Mouse (Mus musculus): Measurements from ENCODE around the gene Tsku. TPM values are rescaled to one million over a fixed set of nuclear protein-coding genes. Genes with fewer than 3 reads are reported as not detected.

Gene Tsku
- polyA plus RNA-seq, 1 experiment from 2014 or later: 1.9 TPM

GRCm38 (mm10) chr7:98351523-98351922 lies 9.6 kb downstream of the Tsku start:
- no peaks in the 10 kb centered on the region for H3K9me3 ChIP-seq (replicated peaks; ENCODE audit: control insufficient read depth, low read length)
- no peak overlapping the region for H3K4me3 ChIP-seq (ENCODE audit: low read depth, low read length)
- no peaks in the 10 kb centered on the region; the same call in 1 of the 2 replicates for H3K36me3 ChIP-seq (ENCODE audit: control insufficient read depth, insufficient read depth)
- no peak for ATAC-seq (ENCODE audit: low read depth)
- no peak overlapping the region for H3K27ac ChIP-seq (ENCODE audit: low read length)
- H3K9ac ChIP-seq (ENCODE audit: low read depth, low read length): no peak overlapping the region
- peaks cover 8% of the 10 kb centered on the region for H3K4me1 ChIP-seq (ENCODE audit: control insufficient read depth, low read depth, low read length)
- no peaks in the 10 kb centered on the region for H3K27me3 ChIP-seq (ENCODE audit: control insufficient read depth, insufficient read depth, low read depth, low read length)
- WGBS (ENCODE audit: insufficient replicate concordance): 70% methylated on average over 3 of the region's 3 CpGs
- no peak overlapping the region for H3K4me2 ChIP-seq (ENCODE audit: low read depth, low read length)

- Histone ChIP-seq H3K27ac (ENCODE audit: low read length) (no peak overlapping the region), H3K4me1 (ENCODE audit: control insufficient read depth, low read depth, low read length) (peaks cover 4% of the 10 kb centered on the region), H3K4me3 (ENCODE audit: low read depth, low read length) (no peak overlapping the region), H3K4me2 (ENCODE audit: low read depth, low read length) (no peak overlapping the region), H3K27me3 (ENCODE audit: control insufficient read depth, insufficient read depth, low read depth, low read length) (peaks cover 8% of the 10 kb centered on the region), H3K9me3 (replicated peaks; ENCODE audit: control insufficient read depth, low read length) (no peaks in the 10 kb centered on the region), H3K9ac (ENCODE audit: low read depth, low read length) (no peak overlapping the region), H3K36me3 (ENCODE audit: control insufficient read depth, insufficient read depth) (no peaks in the 10 kb centered on the region; the same call in 1 of the 2 replicates)
- ATAC-seq (ENCODE audit: low read depth): no peak
- 69% methylated on average over 6 of the region's 6 CpGs for WGBS (ENCODE audit: insufficient replicate concordance)
Observed at GRCm38 (mm10) chr7:98349821-98350220, 11.3 kb downstream of the Tsku start.

DNA sequence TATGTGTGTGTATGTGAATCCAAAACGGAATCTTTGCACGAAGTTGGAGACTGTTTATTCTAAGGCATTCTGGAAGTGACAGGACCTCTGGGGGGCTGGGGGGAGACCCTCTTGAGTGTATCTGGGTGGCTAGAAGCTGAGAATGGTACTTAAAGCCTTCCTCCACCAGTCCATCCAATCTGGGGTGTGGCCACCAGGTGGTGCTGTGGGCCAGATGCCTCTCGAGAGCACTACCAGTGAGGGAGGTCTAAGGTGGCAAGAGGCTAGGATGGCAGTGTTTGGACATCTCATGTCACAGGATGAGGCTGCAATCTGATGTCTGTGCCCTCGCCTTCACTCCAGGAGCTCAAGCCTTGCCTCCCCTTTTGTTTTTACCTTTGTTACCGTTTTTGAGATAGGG lies 12.0 kb downstream of the Tsku start:
- Histone ChIP-seq H3K4me3 (ENCODE audit: low read depth, low read length) (no peak overlapping the region), H3K9me3 (replicated peaks; ENCODE audit: control insufficient read depth, low read length) (no peaks in the 10 kb centered on the region), H3K36me3 (ENCODE audit: control insufficient read depth, insufficient read depth) (no peaks in the 10 kb centered on the region; the same call in 1 of the 2 replicates), H3K27ac (ENCODE audit: low read length) (no peak overlapping the region), H3K4me1 (ENCODE audit: control insufficient read depth, low read depth, low read length) (no peaks in the 10 kb centered on the region; the same call in 1 of the 2 replicates), H3K27me3 (ENCODE audit: control insufficient read depth, insufficient read depth, low read depth, low read length) (peaks cover 11% of the 10 kb centered on the region), H3K4me2 (ENCODE audit: low read depth, low read length) (no peak overlapping the region), H3K9ac (ENCODE audit: low read depth, low read length) (no peak overlapping the region)
- WGBS (ENCODE audit: insufficient replicate concordance): 11% methylated on average over 5 of the region's 5 CpGs
- ATAC-seq (ENCODE audit: low read depth): peak; percentile 39; the same call in 1 of the 2 replicates

DNA sequence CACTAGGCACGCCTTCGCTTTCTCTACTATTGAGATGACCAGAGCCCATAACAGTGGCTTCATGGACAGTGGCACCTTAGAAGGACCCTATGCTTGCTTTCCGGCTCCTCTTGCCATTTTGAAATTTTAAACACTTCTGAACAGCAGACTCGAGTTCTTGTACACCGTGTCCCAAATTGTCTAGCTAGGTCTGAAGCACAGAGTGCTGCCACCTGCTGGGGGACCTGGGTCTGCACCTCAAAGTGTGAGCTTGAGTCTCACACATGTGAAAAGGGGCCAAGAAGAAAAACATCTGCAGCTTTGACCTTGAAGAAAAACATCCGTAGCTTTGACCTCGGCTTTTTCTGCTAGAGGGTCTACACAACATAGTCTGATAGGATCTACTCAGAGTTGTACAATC lies 13.1 kb downstream of the Tsku start:
- Histone ChIP-seq H3K9me3 (replicated peaks; ENCODE audit: control insufficient read depth, low read length) (no peaks in the 10 kb centered on the region), H3K4me1 (ENCODE audit: control insufficient read depth, low read depth, low read length) (no peaks in the 10 kb centered on the region; the same call in 1 of the 2 replicates), H3K4me3 (ENCODE audit: low read depth, low read length) (no peak overlapping the region), H3K27ac (ENCODE audit: low read length) (no peak overlapping the region), H3K27me3 (ENCODE audit: control insufficient read depth, insufficient read depth, low read depth, low read length) (peaks cover 11% of the 10 kb centered on the region), H3K9ac (ENCODE audit: low read depth, low read length) (no peak overlapping the region), H3K36me3 (ENCODE audit: control insufficient read depth, insufficient read depth) (no peaks in the 10 kb centered on the region; the same call in 1 of the 2 replicates), H3K4me2 (ENCODE audit: low read depth, low read length) (no peak overlapping the region)
- 42% methylated on average over 7 of the region's 7 CpGs for WGBS (ENCODE audit: insufficient replicate concordance)
- no peak for ATAC-seq (ENCODE audit: low read depth)

DNA sequence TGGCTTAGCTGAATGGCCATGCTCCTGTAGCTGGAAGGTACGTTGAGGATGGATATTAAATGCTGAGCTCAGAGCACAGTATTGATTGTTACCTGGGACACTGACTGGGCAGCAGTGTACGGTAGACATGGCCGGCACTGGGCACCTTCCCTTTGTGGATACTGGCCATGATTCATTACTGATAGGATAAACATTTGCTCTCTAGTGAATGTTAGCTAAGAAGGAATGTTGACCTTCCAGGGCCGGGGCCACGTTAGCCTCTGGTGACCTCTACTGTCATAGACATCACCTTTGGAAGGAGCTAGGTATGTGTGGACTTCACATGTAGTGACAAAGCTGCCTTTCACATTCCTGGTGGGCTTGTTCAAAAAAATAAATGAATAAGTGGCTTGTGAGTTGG lies 13.7 kb downstream of the Tsku start:
- no peak overlapping the region for H3K9ac ChIP-seq (ENCODE audit: low read depth, low read length)
- no peaks in the 10 kb centered on the region; the same call in 1 of the 2 replicates for H3K36me3 ChIP-seq (ENCODE audit: control insufficient read depth, insufficient read depth)
- 62% methylated on average over 5 of the region's 5 CpGs for WGBS (ENCODE audit: insufficient replicate concordance)
- peaks cover 3% of the 10 kb centered on the region for H3K4me1 ChIP-seq (ENCODE audit: control insufficient read depth, low read depth, low read length)
- no peak overlapping the region for H3K27ac ChIP-seq (ENCODE audit: low read length)
- ATAC-seq (ENCODE audit: low read depth): peak; percentile 71
- H3K4me2 ChIP-seq (ENCODE audit: low read depth, low read length): no peak overlapping the region
- H3K9me3 ChIP-seq (replicated peaks; ENCODE audit: control insufficient read depth, low read length): no peaks in the 10 kb centered on the region
- no peak overlapping the region for H3K4me3 ChIP-seq (ENCODE audit: low read depth, low read length)
- peaks cover 14% of the 10 kb centered on the region for H3K27me3 ChIP-seq (ENCODE audit: control insufficient read depth, insufficient read depth, low read depth, low read length)

DNA sequence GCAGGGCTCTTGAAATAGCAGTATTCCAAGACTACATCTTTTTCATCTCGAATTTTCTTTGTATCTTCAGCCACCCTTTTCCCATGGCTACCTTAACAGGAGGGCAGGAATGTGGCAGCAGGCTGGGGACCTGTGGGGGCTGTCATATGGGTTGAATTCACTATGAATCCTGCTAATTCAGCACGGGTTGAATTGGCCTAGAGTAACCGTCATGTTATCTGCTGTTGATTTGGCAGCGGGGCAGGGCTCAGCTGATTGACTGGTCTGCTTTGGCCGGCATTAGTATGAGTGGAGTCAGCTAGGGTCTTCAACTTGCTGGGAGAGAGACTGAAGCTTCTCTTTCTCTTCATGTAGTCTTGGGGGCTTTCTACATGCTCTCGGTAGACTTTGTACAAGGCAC lies 16.1 kb downstream of the Tsku start:
- 46% methylated on average over 6 of the region's 6 CpGs for WGBS (ENCODE audit: insufficient replicate concordance)
- no peak for ATAC-seq (ENCODE audit: low read depth)
- peaks cover 25% of the 10 kb centered on the region for H3K4me1 ChIP-seq (ENCODE audit: control insufficient read depth, low read depth, low read length)
- H3K36me3 ChIP-seq (ENCODE audit: control insufficient read depth, insufficient read depth): no peaks in the 10 kb centered on the region
- H3K9me3 ChIP-seq (replicated peaks; ENCODE audit: control insufficient read depth, low read length): no peaks in the 10 kb centered on the region
- H3K27me3 ChIP-seq (ENCODE audit: control insufficient read depth, insufficient read depth, low read depth, low read length): peaks cover 16% of the 10 kb centered on the region
- H3K9ac ChIP-seq (ENCODE audit: low read depth, low read length): no peak overlapping the region
- H3K4me2 ChIP-seq (ENCODE audit: low read depth, low read length): no peak overlapping the region
- no peak overlapping the region for H3K27ac ChIP-seq (ENCODE audit: low read length)
- H3K4me3 ChIP-seq (ENCODE audit: low read depth, low read length): no peak overlapping the region

DNA sequence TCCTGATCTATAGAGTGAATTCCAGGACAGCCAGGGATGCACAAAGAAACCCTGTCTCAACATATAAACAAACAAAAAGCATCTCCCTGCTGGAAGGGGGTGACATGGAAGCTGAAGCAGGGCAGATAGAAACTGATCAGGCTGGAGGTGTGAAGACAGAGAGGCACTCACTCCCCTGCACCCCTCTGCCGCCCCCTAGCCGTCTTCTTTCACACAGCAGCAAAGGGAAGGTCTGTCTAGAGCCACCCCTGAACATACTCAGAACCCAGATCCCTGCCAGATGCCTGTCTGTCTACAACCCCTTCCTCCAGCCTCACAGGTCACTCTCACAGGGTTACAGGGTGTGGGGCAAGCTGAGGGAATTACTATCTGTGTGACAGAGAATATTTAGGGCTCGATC lies 16.8 kb downstream of the Tsku start:
- Histone ChIP-seq H3K27ac (ENCODE audit: low read length) (no peak overlapping the region), H3K9me3 (replicated peaks; ENCODE audit: control insufficient read depth, low read length) (no peaks in the 10 kb centered on the region), H3K4me1 (ENCODE audit: control insufficient read depth, low read depth, low read length) (peaks cover 25% of the 10 kb centered on the region), H3K9ac (ENCODE audit: low read depth, low read length) (no peak overlapping the region), H3K36me3 (ENCODE audit: control insufficient read depth, insufficient read depth) (no peaks in the 10 kb centered on the region), H3K4me3 (ENCODE audit: low read depth, low read length) (no peak overlapping the region), H3K27me3 (ENCODE audit: control insufficient read depth, insufficient read depth, low read depth, low read length) (peaks cover 16% of the 10 kb centered on the region), H3K4me2 (ENCODE audit: low read depth, low read length) (no peak overlapping the region)
- no peak for ATAC-seq (ENCODE audit: low read depth)
- 13% methylated on average over 3 of the region's 3 CpGs for WGBS (ENCODE audit: insufficient replicate concordance)

DNA sequence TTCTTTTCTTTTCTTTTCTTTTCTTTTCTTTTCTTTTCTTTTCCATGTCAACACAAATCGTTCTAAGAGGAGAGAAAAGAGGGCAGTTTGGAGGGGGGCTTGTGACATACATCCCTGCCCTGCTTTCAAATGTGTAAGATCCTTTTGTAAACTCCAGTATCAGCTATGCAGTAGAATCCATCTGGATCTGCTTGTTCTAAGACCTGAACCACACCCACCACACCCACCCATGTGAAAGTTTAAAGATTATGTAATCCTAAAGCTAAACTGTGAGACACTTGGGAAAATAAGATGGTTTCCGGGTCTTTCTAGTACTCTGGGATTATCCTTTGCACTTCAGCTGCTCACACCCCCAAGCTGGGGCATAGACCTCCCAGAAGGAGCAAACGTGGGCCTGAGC lies 18.9 kb downstream of the Tsku start:
- Histone ChIP-seq H3K27me3 (ENCODE audit: control insufficient read depth, insufficient read depth, low read depth, low read length) (peaks cover 16% of the 10 kb centered on the region), H3K4me3 (ENCODE audit: low read depth, low read length) (no peak overlapping the region), H3K4me2 (ENCODE audit: low read depth, low read length) (peak overlapping the region; percentile 11; the same call in 1 of the 2 replicates), H3K9me3 (replicated peaks; ENCODE audit: control insufficient read depth, low read length) (no peaks in the 10 kb centered on the region), H3K27ac (ENCODE audit: low read length) (no peak overlapping the region), H3K9ac (ENCODE audit: low read depth, low read length) (no peak overlapping the region), H3K4me1 (ENCODE audit: control insufficient read depth, low read depth, low read length) (peaks cover 25% of the 10 kb centered on the region), H3K36me3 (ENCODE audit: control insufficient read depth, insufficient read depth) (no peaks in the 10 kb centered on the region)
- ATAC-seq (ENCODE audit: low read depth): peak; percentile 60; the same call in 1 of the 2 replicates
- WGBS (ENCODE audit: insufficient replicate concordance): 29% methylated on average over 3 of the region's 3 CpGs

GRCm38 (mm10) chr7:98341475-98341874 lies 19.7 kb downstream of the Tsku start:
- H3K36me3 ChIP-seq (ENCODE audit: control insufficient read depth, insufficient read depth): no peaks in the 10 kb centered on the region
- peak overlapping the region; percentile 58 for H3K4me3 ChIP-seq (ENCODE audit: low read depth, low read length)
- H3K4me2 ChIP-seq (ENCODE audit: low read depth, low read length): peak overlapping the region; percentile 86
- no peaks in the 10 kb centered on the region for H3K9me3 ChIP-seq (replicated peaks; ENCODE audit: control insufficient read depth, low read length)
- ATAC-seq (ENCODE audit: low read depth): peak; percentile 66
- H3K27me3 ChIP-seq (ENCODE audit: control insufficient read depth, insufficient read depth, low read depth, low read length): peaks cover 16% of the 10 kb centered on the region
- WGBS (ENCODE audit: insufficient replicate concordance): 3% methylated on average over 13 of the region's 13 CpGs
- 0 out of 2 replicates have a peak overlapping the region, but pooled peaks have one; percentile 26 for H3K27ac ChIP-seq (ENCODE audit: low read length)
- peak overlapping the region; percentile 68 for H3K9ac ChIP-seq (ENCODE audit: low read depth, low read length)
- peaks cover 25% of the 10 kb centered on the region for H3K4me1 ChIP-seq (ENCODE audit: control insufficient read depth, low read depth, low read length)
